Mouse (Mus musculus) cerebral cortex, adult 2 months (tissue): ENCODE results near the gene Dusp12.

Experiments
- WGBS: fragments of 180-500 bp; shearing (Covaris S2); methylation state at CpG from one replicate; pipeline ENCODE4 v1.1.7; 2018; 5-methylcytosine and 5-hydroxymethylcytosine counted together

The Dusp12 gene

GRCm38 (mm10) chr1:170898413-170899075, 13.2 kb upstream of the Dusp12 start:
- 74% methylated on average over 16 of the region's 16 CpGs for WGBS

DNA sequence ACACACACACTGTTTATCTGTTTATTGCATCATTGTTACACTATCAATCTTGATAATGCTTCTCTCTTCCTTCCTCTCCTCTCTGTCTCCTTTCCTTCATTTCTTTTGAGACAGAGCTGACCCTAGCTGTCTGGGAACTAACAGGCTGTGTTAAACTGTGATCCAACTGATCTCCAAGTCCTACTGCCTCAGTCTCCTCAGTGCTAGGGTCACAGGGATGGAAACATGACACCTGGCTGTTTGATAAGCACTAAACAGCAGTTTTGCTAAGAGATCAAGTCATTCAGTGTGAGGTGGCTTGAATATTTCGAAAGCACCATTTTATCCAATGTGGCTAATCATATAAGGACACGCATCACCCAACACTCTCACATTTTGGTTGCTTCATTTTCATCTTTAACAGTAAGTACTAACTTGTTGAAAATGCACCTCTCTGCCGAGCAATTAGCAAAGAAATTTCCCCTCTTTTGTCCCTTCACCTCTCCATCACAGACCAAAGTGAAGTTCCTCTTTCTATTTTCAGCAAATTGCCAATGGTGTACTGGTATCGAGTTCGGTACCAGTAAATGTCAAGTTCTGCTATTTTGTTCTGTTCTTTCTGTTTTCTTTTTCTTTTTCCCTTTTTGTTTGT, 11.4 kb upstream of the Dusp12 start:
- WGBS = 88% methylated on average over 5 of the region's 5 CpGs

DNA sequence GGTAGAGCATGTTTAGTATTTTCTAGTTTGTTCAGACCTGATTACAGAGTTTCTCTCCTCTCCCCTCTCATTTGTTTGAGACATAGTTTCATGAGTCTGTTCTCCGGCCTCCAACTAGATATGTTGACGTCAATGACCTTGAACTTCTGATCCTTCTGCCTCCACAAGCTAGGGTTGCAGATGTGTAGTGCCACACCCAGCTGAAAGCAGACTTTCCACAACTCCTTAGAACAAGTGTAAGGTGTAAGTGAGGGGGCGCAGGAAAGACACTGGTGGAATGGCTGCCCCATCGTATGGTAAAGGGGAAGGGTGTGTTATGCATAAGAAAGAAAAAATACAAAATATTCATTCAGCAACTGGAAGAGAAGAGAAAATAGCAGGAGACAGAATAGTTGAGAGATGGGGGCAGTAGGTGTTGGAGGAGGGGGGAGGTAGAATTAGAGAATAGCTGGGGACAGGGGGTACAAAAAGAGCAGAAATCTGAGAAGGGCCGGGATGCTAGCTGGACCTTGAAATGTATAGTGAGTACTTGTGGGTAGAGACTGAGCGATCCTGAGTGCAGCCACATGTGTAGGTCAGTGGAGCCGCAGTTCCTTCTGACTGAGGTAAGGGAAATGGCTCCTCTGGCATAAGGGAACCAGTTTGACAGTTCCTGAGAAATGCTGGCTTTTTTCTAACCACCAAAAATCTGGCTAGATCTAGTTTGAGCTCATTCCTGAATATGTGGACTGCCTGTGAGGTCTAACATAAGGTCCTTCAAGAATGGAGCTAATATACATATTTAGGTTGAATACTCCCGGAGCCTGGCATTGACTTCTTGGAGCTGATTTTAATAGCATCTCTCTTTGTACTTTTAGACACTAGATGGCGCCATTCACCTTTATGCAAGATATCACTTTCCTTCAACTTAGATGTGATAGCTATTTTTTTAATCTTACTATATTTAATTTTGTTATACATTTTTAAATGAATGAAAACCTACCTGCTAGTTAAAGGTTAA, 9.6 kb upstream of the Dusp12 start:
- WGBS = 65% methylated on average over 9 of the region's 9 CpGs

GRCm38 (mm10) chr1:170892279-170892678, 6.9 kb upstream of the Dusp12 start:
- 84% methylated on average over 1 of the region's 1 CpGs for WGBS

- 54% methylated on average over 2 of the region's 2 CpGs for WGBS
These were observed 6.3 kb upstream of the Dusp12 start for GRCm38 (mm10) chr1:170891646-170892045.

DNA sequence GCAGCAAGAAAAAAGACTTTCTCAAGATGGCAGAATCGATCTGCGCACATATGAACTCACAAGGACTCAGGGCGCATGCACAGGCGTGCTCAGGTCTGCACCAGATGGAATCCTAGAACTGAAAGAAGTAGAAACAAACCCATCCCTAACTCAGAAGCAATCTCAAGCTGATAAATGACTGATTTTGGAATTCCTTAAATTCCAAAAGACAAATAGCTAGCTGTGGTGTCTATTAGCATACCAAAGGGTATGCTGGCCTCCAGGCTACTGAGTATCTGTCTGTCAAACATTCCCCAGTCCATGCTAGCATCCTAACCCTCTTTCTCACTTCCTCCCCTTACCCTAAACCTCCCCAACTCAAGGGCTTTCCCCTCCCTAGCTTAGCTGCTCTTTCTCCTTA, 4.0 kb upstream of the Dusp12 start:
- WGBS = 82% methylated on average over 4 of the region's 4 CpGs

- WGBS = 40% methylated on average over 6 of the region's 6 CpGs
These were observed 711 bp upstream of the Dusp12 start for GRCm38 (mm10) chr1:170886044-170886458.

- WGBS = 17% methylated on average over 8 of the region's 8 CpGs
These were observed 950 bp downstream of the Dusp12 start for GRCm38 (mm10) chr1:170884390-170884789.

DNA sequence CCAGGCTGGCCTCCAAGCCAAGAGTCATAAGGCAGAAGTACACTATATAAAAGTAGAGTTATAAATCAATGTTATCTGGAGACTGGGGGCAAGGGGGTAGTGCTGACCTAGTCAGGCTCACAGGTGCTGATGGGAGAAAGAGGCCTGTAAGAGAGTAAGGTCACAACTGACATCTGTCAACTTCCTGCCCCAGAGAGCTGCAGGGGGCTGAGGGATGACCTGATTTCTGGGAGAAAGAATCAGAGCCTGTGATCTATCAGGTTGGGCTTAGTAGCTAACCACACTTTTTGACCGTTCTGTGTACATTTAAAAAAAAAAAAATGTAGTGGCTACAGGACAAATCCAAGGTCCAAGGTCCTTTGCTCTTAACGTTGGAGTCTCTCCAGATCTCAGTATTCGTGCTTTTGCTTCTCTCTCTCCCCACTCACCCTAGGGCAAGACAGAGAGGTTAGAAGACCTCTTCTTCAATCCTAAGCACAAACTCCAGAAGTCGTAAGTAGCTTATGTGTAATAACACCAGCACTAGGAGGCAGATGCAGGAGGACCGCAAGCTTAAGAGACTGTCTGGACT, 2.3 kb downstream of the Dusp12 start:
- WGBS = 87% methylated on average over 5 of the region's 5 CpGs

DNA sequence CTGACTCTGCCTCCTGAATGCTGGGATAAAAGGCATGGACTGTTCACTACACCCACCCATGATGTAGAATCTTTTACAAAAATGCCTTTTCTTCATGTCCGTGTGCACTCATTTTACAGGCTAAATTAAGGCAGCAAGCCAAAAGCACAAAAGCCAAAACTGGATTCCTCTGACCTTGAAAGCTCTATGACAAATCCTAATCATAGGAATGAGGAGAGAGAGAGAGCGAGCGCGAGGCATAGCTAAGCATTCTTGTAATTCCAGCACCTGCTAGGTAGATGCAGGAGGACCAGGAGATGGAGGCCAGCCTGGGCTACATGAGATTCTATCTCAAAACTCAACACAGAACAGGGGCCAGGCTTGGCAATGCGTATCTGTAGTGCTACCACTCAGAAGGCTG, 8.4 kb downstream of the Dusp12 start:
- WGBS = 87% methylated on average over 5 of the region's 5 CpGs

DNA sequence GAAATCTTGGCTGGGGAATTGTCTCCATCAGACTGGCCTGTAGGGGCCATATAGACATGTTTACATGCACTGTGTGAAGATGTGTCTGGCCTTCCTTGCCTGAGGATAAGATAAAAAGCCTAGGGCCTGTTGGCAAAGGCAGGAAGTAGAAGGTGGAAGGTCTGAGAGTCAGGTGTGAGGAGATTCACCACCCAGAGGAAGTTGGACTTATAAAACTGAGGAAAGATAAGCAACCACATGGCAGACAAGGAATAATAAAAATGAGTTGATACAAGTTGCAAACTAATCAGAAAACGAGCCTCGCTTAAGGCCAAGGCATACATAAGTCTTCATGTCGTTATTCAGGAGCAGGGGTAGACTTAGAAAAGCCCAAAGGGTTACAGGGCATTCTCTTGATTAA, 9.7 kb downstream of the Dusp12 start:
- 87% methylated on average over 3 of the region's 3 CpGs for WGBS

DNA sequence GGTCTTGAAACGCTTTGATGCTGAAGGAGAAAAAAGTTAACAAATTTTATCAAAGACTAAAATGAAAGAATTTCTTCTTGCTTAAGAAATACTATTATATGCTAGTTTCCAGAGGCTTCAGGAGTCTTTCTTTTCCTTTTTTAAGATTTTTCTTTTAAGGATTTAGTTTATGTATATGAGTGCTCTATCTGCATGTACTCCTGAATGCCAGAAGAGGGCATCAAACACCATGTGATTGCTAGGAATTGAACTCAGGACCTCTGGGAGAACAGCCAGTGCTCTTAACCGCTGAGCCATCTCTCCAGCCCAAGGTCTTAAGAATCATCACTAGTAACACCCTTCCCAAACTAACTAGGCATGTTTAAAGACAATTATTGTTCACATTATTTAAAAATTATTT, 13.4 kb downstream of the Dusp12 start:
- WGBS = 96% methylated on average over 2 of the region's 2 CpGs

DNA sequence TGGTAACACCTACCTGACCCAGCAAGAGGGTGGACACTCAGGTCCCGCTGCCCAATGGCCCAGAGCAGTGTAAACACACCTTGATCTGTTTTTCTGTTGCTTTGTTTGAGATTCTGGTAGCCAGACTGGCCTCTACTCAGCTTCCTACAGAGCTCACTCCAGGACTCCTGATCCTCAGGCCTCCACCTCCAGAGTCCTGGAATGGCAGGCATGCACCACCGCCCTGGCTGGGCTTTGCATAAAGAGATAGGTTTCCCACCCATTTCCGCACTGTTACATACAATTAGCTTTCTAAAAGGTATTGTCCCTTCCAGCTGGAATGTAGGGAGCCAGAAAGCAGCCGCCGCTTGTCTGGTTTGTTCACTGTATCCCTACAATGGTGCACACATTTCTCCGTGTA, 13.9 kb downstream of the Dusp12 start:
- WGBS = 95% methylated on average over 6 of the region's 6 CpGs

GRCm38 (mm10) chr1:170868905-170869283, 16.4 kb downstream of the Dusp12 start:
- 10% methylated on average over 14 of the region's 14 CpGs for WGBS

GRCm38 (mm10) chr1:170868107-170868904, 17.0 kb downstream of the Dusp12 start:
- WGBS = under 1% methylated on average over 33 of the region's 33 CpGs

- under 1% methylated on average over 25 of the region's 25 CpGs for WGBS
These were observed 17.6 kb downstream of the Dusp12 start, which contains the start of gene Atf6 for GRCm38 (mm10) chr1:170867691-170868105. Atf6 (minus strand) TSS chr1:170867771.

- WGBS = under 1% methylated on average over 30 of the region's 30 CpGs
These were observed 18.2 kb downstream of the Dusp12 start for GRCm38 (mm10) chr1:170866992-170867690.

DNA sequence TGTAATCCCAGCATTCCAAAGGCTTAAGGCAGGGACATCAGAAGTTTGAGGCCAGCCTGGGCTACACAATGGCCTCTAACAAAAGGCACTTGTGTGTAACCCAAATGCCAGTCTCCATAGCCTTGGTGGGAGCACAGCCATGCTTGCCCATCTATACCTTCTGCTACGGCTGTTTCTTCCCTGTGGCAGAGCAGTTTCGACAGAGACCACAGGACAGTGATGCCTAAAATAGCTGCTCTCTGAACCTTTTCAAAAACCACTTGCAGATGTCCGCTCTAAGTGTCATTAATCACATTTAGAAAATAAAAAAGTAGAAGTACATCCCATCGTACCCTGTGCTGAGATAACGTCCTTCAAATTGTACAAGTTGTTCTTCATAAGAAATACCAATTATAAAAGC, 19.9 kb downstream of the Dusp12 start:
- WGBS = 88% methylated on average over 5 of the region's 5 CpGs

- WGBS = 82% methylated on average over 3 of the region's 3 CpGs
These were observed 20.6 kb downstream of the Dusp12 start for GRCm38 (mm10) chr1:170864754-170865153.

GRCm38 (mm10) chr1:170863033-170863432, 22.3 kb downstream of the Dusp12 start:
- WGBS = 61% methylated on average over 4 of the region's 4 CpGs

GRCm38 (mm10) chr1:170862435-170862717, 23.0 kb downstream of the Dusp12 start:
- 80% methylated on average over 3 of the region's 3 CpGs for WGBS
